Mouse (Mus musculus): ENCODE results near the gene Plcl1. TPM values are rescaled to one million over a fixed set of nuclear protein-coding genes. Genes with fewer than 3 reads are reported as not detected.
"Not testable (repeated sequence)": the region's sequence is repeated elsewhere in the genome, so short reads cannot be mapped to it uniquely, and the experiment has no call there.

Plcl1 gene
- total and polyA plus RNA-seq, 3 experiments, result 0.08 to 0.41 (median 0.13) TPM

DNA sequence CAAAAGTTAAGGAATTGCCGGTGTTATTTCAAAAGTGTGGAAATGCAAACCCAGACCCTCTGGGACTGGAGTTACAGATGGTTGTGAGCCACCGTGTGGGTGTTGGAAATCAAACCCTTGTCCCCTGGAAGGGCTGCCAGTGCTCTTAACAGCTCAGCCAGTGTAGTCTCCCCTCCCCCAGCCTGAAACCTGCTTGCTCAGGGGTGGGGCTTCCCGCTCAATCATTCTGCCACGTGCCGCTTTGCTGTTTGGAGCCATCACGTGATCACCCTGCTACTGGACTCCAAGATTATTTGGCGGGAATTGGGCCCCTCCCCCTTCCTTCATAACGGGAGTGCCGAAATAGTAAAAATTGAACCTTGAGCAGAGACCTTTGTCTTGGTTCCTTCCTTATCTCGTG, 81.7 kb downstream of the Plcl1 start:
- in situ Hi-C loops (cut with MboI; ENCODE audit: low pct_ligation_motif_present, low pct_unique_long_range_greater_than_20kb, low sequenced_read_pairs); H3K9me3 ChIP-seq (replicated peaks; ENCODE audit: low read length); H3K9ac ChIP-seq (ENCODE audit: insufficient read depth, low read depth); DNase-seq (ENCODE audit: extremely low read depth); H3K36me3 ChIP-seq (replicated peaks in 1 of 2; ENCODE audit: control insufficient read depth in 1 of 2, insufficient read depth in 1 of 2, low read length in 1 of 2); dilution Hi-C loops (cut with MboI; ENCODE audit: extremely low pct_ligation_motif_present, extremely low pct_unique_long_range_greater_than_20kb, low sequenced_read_pairs); H3K27ac ChIP-seq (ENCODE audit: insufficient read depth, low read depth); H3K27me3 ChIP-seq (replicated peaks); H3K79me2 ChIP-seq (replicated peaks; ENCODE audit: control insufficient read depth, extremely low read depth, insufficient read depth, poor library complexity, severe bottlenecking); H3K4me3 ChIP-seq (replicated peaks in 1 of 3; ENCODE audit: low read depth in 2 of 3, low read length in 2 of 3, poor library complexity in 1 of 3); H3K4me2 ChIP-seq (ENCODE audit: insufficient read depth, low read depth, poor library complexity, severe bottlenecking): not testable (repeated sequence)
- peak; percentile 28; the same call in 1 of the 2 replicates for TF ChIP-seq BHLHE40 (IDR thresholded peaks at IDR 0.05; ENCODE audit: low read depth, low read length)
- peaks cover 4 to 21% of the 10 kb centered on the region in 2 experiments; a peak in 3 of 4 replicates for H3K4me1 ChIP-seq (ENCODE audit: control insufficient read depth in 1 of 2, insufficient read depth in 2 of 2)

GRCm38 (mm10) chr1:55488261-55488660, 82.5 kb downstream of the Plcl1 start:
- dilution Hi-C loops (cut with MboI; ENCODE audit: extremely low pct_ligation_motif_present, extremely low pct_unique_long_range_greater_than_20kb, low sequenced_read_pairs), result no loop called here
- H3K9ac ChIP-seq (ENCODE audit: insufficient read depth, low read depth), result no peak overlapping the region
- H3K4me1 ChIP-seq (ENCODE audit: control insufficient read depth in 1 of 2, insufficient read depth in 2 of 2), result peaks cover 4 to 21% of the 10 kb centered on the region in 2 experiments; a peak in 3 of 4 replicates
- no peaks in the 10 kb centered on the region for H3K27me3 ChIP-seq (replicated peaks)
- H3K36me3 ChIP-seq (replicated peaks in 1 of 2; ENCODE audit: control insufficient read depth in 1 of 2, insufficient read depth in 1 of 2, low read length in 1 of 2), result no peaks in the 10 kb centered on the region
- peak; percentile 65 for DNase-seq (ENCODE audit: extremely low read depth)
- H3K27ac ChIP-seq (ENCODE audit: insufficient read depth, low read depth), result no peak overlapping the region
- TF ChIP-seq USF1 (IDR thresholded peaks at IDR 0.05; ENCODE audit: low read depth, low read length) (peak; percentile 26; the same call in 1 of the 2 replicates), NELFE (IDR thresholded peaks at IDR 0.05; ENCODE audit: low read depth, low read length) (no peak), EP300 (IDR thresholded peaks at IDR 0.05; ENCODE audit: low read length) (peak; percentile 48; the same call in 1 of the 2 replicates), ETS1 (conservative IDR thresholded peaks at IDR 0.05; ENCODE audit: low read depth, low read length) (peak; percentile 61), USF2 (conservative IDR thresholded peaks at IDR 0.05; ENCODE audit: low read depth, low read length) (0 out of 2 replicates have a peak, but pooled peaks have one; percentile 23), JUND (conservative IDR thresholded peaks at IDR 0.05; ENCODE audit: low read depth, low read length) (0 out of 2 replicates have a peak, but pooled peaks have one; percentile 24), JUN (IDR thresholded peaks at IDR 0.05; ENCODE audit: insufficient read depth, low read depth, low read length) (peak; percentile 23; the same call in 1 of the 2 replicates), BHLHE40 (IDR thresholded peaks at IDR 0.05; ENCODE audit: low read depth, low read length) (peak; percentile 93), MYC (IDR thresholded peaks at IDR 0.05; ENCODE audit: low read depth, low read length) (peak; percentile 77), CHD2 (IDR thresholded peaks at IDR 0.05; ENCODE audit: low read length) (no peak), CHD1 (IDR thresholded peaks at IDR 0.05; ENCODE audit: low read depth, low read length) (no peak)
- no peaks in the 10 kb centered on the region for H3K9me3 ChIP-seq (replicated peaks; ENCODE audit: low read length)
- in situ Hi-C loops (cut with MboI; ENCODE audit: low pct_ligation_motif_present, low pct_unique_long_range_greater_than_20kb, low sequenced_read_pairs), result no loop called here
- no peak overlapping the region for H3K4me2 ChIP-seq (ENCODE audit: insufficient read depth, low read depth, poor library complexity, severe bottlenecking)
- H3K4me3 ChIP-seq (replicated peaks in 1 of 3; ENCODE audit: low read depth in 2 of 3, low read length in 2 of 3, poor library complexity in 1 of 3), result no peak overlapping the region
- no peaks in the 10 kb centered on the region for H3K79me2 ChIP-seq (replicated peaks; ENCODE audit: control insufficient read depth, extremely low read depth, insufficient read depth, poor library complexity, severe bottlenecking)

DNA sequence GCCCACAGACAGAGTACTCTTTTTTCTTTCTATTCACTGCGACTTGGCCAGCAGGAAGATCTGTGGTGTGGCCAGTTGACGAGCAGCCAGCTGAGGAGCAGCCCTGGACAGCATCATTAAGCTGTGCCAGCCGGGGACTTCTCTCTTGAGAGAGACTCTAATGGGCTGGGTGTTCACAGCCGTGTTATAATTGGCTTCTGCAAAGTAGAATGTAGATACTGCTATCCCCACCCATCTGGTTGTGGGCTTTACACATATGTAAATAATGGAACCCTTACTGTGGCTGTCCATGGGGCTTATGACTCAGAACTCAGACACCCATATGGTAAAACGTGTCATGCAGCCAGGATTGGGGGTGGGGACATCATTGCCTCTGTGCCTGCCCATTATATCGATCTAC, 83.6 kb downstream of the Plcl1 start:
- Histone ChIP-seq H3K4me2 (ENCODE audit: insufficient read depth, low read depth, poor library complexity, severe bottlenecking) (peak overlapping the region; percentile 32; the same call in 1 of the 2 replicates), H3K9me3 (replicated peaks; ENCODE audit: low read length) (no peaks in the 10 kb centered on the region), H3K79me2 (replicated peaks; ENCODE audit: control insufficient read depth, extremely low read depth, insufficient read depth, poor library complexity, severe bottlenecking) (no peaks in the 10 kb centered on the region)

More for the DNA sequence above, 83.6 kb downstream of the Plcl1 start:
- in situ Hi-C loops (cut with MboI; ENCODE audit: low pct_ligation_motif_present, low pct_unique_long_range_greater_than_20kb, low sequenced_read_pairs), result no loop called here
- dilution Hi-C loops (cut with MboI; ENCODE audit: extremely low pct_ligation_motif_present, extremely low pct_unique_long_range_greater_than_20kb, low sequenced_read_pairs), result no loop called here
- no peak overlapping the region for H3K4me3 ChIP-seq (replicated peaks in 1 of 3; ENCODE audit: low read depth in 2 of 3, low read length in 2 of 3, poor library complexity in 1 of 3)
- H3K36me3 ChIP-seq (replicated peaks in 1 of 2; ENCODE audit: control insufficient read depth in 1 of 2, insufficient read depth in 1 of 2, low read length in 1 of 2), result no peaks in the 10 kb centered on the region
- peak; percentile 52 for DNase-seq (ENCODE audit: extremely low read depth)
- H3K27me3 ChIP-seq (replicated peaks), result no peaks in the 10 kb centered on the region
- TF ChIP-seq TCF12 (IDR thresholded peaks at IDR 0.05; ENCODE audit: low read depth, low read length) (0 out of 2 replicates have a peak, but pooled peaks have one; percentile 20), RAD21 (IDR thresholded peaks at IDR 0.05; ENCODE audit: low read depth, low read length) (no peak), MAZ (IDR thresholded peaks at IDR 0.05; ENCODE audit: low read depth, low read length) (no peak), MAX (IDR thresholded peaks at IDR 0.05; ENCODE audit: low read length) (no peak), EP300 (IDR thresholded peaks at IDR 0.05; ENCODE audit: low read length) (peak; percentile 39; the same call in 1 of the 2 replicates), USF2 (conservative IDR thresholded peaks at IDR 0.05; ENCODE audit: low read depth, low read length) (no peak), ELF1 (IDR thresholded peaks at IDR 0.05; ENCODE audit: low read depth, low read length) (no peak), CHD2 (IDR thresholded peaks at IDR 0.05; ENCODE audit: low read length) (0 out of 2 replicates have a peak, but pooled peaks have one; percentile 39), ZMIZ1 (IDR thresholded peaks at IDR 0.05; ENCODE audit: low read depth, low read length) (no peak), RCOR1 (conservative IDR thresholded peaks at IDR 0.05; ENCODE audit: low read depth, low read length) (no peak), MYC (IDR thresholded peaks at IDR 0.05; ENCODE audit: low read depth, low read length) (no peak), ETS1 (conservative IDR thresholded peaks at IDR 0.05; ENCODE audit: low read depth, low read length) (peak; percentile 46), BHLHE40 (IDR thresholded peaks at IDR 0.05; ENCODE audit: low read depth, low read length) (peak; percentile 73)
- H3K9ac ChIP-seq (ENCODE audit: insufficient read depth, low read depth), result no peak overlapping the region
- no peak overlapping the region for H3K27ac ChIP-seq (ENCODE audit: insufficient read depth, low read depth)
- peaks cover 4 to 21% of the 10 kb centered on the region in 2 experiments; a peak in 3 of 4 replicates for H3K4me1 ChIP-seq (ENCODE audit: control insufficient read depth in 1 of 2, insufficient read depth in 2 of 2)

Data from CH12.LX (cell line).